Mouse (Mus musculus) MEL (cell line): ENCODE results near the gene Lmnb2. TPM values are rescaled to one million over a fixed set of nuclear protein-coding genes. Genes with fewer than 3 reads are reported as not detected.
A peak's percentile ranks its signal among the peaks of the same experiment; 100 is the strongest.

ENCODE experiments used
- DNase-seq: peaks from one replicate; pipeline ENCODE4 v3.0.0; 2011; ENCODE audit warnings: low read depth, low spot score
- H3K27ac ChIP-seq: 2 replicates; pipeline ENCODE4 v1.5.1; 2012; ENCODE audit warnings: low read depth, mild to moderate bottlenecking, control low read depth, low read length, moderate library complexity; ENCODE audit not compliant: control insufficient read depth
- H3K27me3 ChIP-seq, 2 experiments: fragments of 150-350 bp in 1 of 2; sonication (generic) in 1 of 2; 2 replicates each; pipeline ENCODE4 v1.6.1; 2012; ENCODE audit warnings: low read length in 2 of 2, mild to moderate bottlenecking in 2 of 2, improper control_type of control experiment in 1 of 2, moderate library complexity in 1 of 2; ENCODE audit not compliant: insufficient read depth in 2 of 2, control insufficient read depth in 1 of 2
- H3K36me3 ChIP-seq, 2 experiments: 2 replicates each; pipeline ENCODE4 v1.6.1; 2012 to 2014; ENCODE audit warnings: low read length in 2 of 2, improper control_type of control experiment in 1 of 2, inconsistent platforms in 1 of 2, mild to moderate bottlenecking in 1 of 2; ENCODE audit not compliant: insufficient read depth in 2 of 2, control insufficient read depth in 1 of 2
- H3K4me1 ChIP-seq, 2 experiments: fragments of 150-350 bp in 1 of 2; sonication (generic) in 1 of 2; 2 replicates each; pipeline ENCODE4 v1.6.1; 2012; ENCODE audit warnings: low read length in 2 of 2, improper control_type of control experiment in 1 of 2, mild to moderate bottlenecking in 1 of 2; ENCODE audit not compliant: insufficient read depth in 2 of 2, control insufficient read depth in 1 of 2
- H3K4me3 ChIP-seq, 2 experiments: fragments of 150-350 bp in 1 of 2; sonication (generic) in 1 of 2; 2 replicates each; pipeline ENCODE4 v1.5.1; 2012; ENCODE audit warnings: low read depth in 2 of 2, low read length in 2 of 2, mild to moderate bottlenecking in 2 of 2, moderate library complexity in 2 of 2, control low read depth in 1 of 2, improper control_type of control experiment in 1 of 2; ENCODE audit not compliant: control insufficient read depth in 1 of 2, insufficient read depth in 1 of 2
- H3K79me2 ChIP-seq: 2 replicates; pipeline ENCODE4 v1.6.1; 2012; ENCODE audit warnings: mild to moderate bottlenecking, low read length, moderate library complexity; ENCODE audit not compliant: control insufficient read depth, poor library complexity, insufficient read depth
- H3K9ac ChIP-seq: 2 replicates; pipeline ENCODE4 v1.6.1; 2012; ENCODE audit warnings: low read depth, mild to moderate bottlenecking, control low read depth, low read length, moderate library complexity; ENCODE audit not compliant: control insufficient read depth, poor library complexity, severe bottlenecking
- H3K9me3 ChIP-seq: fragments of 150-350 bp; sonication (generic); replicated peaks from 2 replicates; pipeline ENCODE4 v1.6.1; 2012; ENCODE audit warnings: mild to moderate bottlenecking, low read length, improper control_type of control experiment, moderate library complexity; ENCODE audit not compliant: insufficient read depth
- BHLHE40 ChIP-seq: IDR thresholded peaks from 2 replicates; pipeline ENCODE4 v1.6.1; 2012; ENCODE audit warnings: low read depth, mild to moderate bottlenecking, inconsistent platforms, low read length, improper control_type of control experiment, borderline replicate concordance
- CHD1 ChIP-seq: IDR thresholded peaks from 2 replicates; pipeline ENCODE4 v1.6.1; 2012; ENCODE audit warnings: low read depth, mild to moderate bottlenecking, inconsistent platforms, low read length, improper control_type of control experiment
- CTCF ChIP-seq, 3 experiments: IDR thresholded peaks in 2 of 3; conservative IDR thresholded peaks in 1 of 3; 2 replicates each; pipeline ENCODE4 v1.5.1; 2011 to 2012; ENCODE audit warnings: low read length in 3 of 3, low read depth in 2 of 3, mild to moderate bottlenecking in 2 of 3, improper control_type of control experiment in 1 of 3, inconsistent platforms in 1 of 3, mixed read lengths in 1 of 3, moderate library complexity in 1 of 3; ENCODE audit not compliant: control insufficient read depth in 1 of 3, insufficient read depth in 1 of 3, poor library complexity in 1 of 3, severe bottlenecking in 1 of 3
- ELF1 ChIP-seq: IDR thresholded peaks from 2 replicates; pipeline ENCODE4 v1.6.1; 2014; ENCODE audit warnings: low read depth, mild to moderate bottlenecking, inconsistent platforms, low read length, improper control_type of control experiment, moderate library complexity
- EP300 ChIP-seq, 2 experiments: IDR thresholded peaks; 2 replicates each; pipeline ENCODE4 v1.6.1; 2011; ENCODE audit warnings: improper control_type of control experiment in 2 of 2, low read length in 2 of 2, low read depth in 1 of 2, mild to moderate bottlenecking in 1 of 2
- ETS1 ChIP-seq: IDR thresholded peaks from 2 replicates; pipeline ENCODE4 v1.6.1; 2012; ENCODE audit warnings: low read depth, mild to moderate bottlenecking, inconsistent platforms, low read length, improper control_type of control experiment, moderate library complexity
- HCFC1 ChIP-seq: IDR thresholded peaks from 2 replicates; pipeline ENCODE4 v1.6.1; 2012; ENCODE audit warnings: low read depth, mild to moderate bottlenecking, inconsistent platforms, low read length, improper control_type of control experiment, moderate library complexity
- JUND ChIP-seq: IDR thresholded peaks from 2 replicates; pipeline ENCODE4 v1.6.1; 2011; ENCODE audit warnings: low read depth, mild to moderate bottlenecking, improper control_type of control experiment, low read length
- MAX ChIP-seq: IDR thresholded peaks from 2 replicates; pipeline ENCODE4 v1.6.1; 2011; ENCODE audit warnings: low read length, improper control_type of control experiment
- MEF2A ChIP-seq: IDR thresholded peaks from 2 replicates; pipeline ENCODE4 v1.6.1; 2014; ENCODE audit warnings: low read depth, mild to moderate bottlenecking, inconsistent platforms, low read length, improper control_type of control experiment; ENCODE audit not compliant: poor library complexity, insufficient replicate concordance, severe bottlenecking; ENCODE audit errors: extremely low read depth
- MXI1 ChIP-seq: IDR thresholded peaks from 2 replicates; pipeline ENCODE4 v1.6.1; 2011; ENCODE audit warnings: mild to moderate bottlenecking, low read depth, low read length, improper control_type of control experiment
- MYC ChIP-seq: IDR thresholded peaks from 2 replicates; pipeline ENCODE4 v1.6.1; 2011; ENCODE audit warnings: low read depth, mild to moderate bottlenecking, low read length, improper control_type of control experiment, moderate library complexity
- NELFE ChIP-seq: IDR thresholded peaks from 2 replicates; pipeline ENCODE4 v1.6.1; 2011; ENCODE audit warnings: low read depth, low read length, improper control_type of control experiment
- POLR2A ChIP-seq, 2 experiments: IDR thresholded peaks; 2 replicates each; pipeline ENCODE4 v1.6.1; 2011 to 2012; ENCODE audit warnings: low read length in 2 of 2, mild to moderate bottlenecking in 2 of 2, control low read depth in 1 of 2, improper control_type of control experiment in 1 of 2, low read depth in 1 of 2, moderate library complexity in 1 of 2; ENCODE audit not compliant: control insufficient read depth in 1 of 2, insufficient read depth in 1 of 2, poor library complexity in 1 of 2
- POLR2AphosphoS2 ChIP-seq: IDR thresholded peaks from 2 replicates; pipeline ENCODE4 v1.6.1; 2011; ENCODE audit warnings: low read length, improper control_type of control experiment
- POLR2AphosphoS5 ChIP-seq: IDR thresholded peaks from 2 replicates; pipeline ENCODE4 v1.6.1; 2012; ENCODE audit warnings: low read depth, borderline replicate concordance, mild to moderate bottlenecking, inconsistent platforms, low read length, moderate library complexity, mixed read lengths
- RAD21 ChIP-seq: IDR thresholded peaks from 2 replicates; pipeline ENCODE4 v1.6.1; 2011; ENCODE audit warnings: mild to moderate bottlenecking, low read depth, low read length, improper control_type of control experiment
- RCOR1 ChIP-seq: IDR thresholded peaks from 2 replicates; pipeline ENCODE4 v1.6.1; 2012; ENCODE audit warnings: low read depth, mild to moderate bottlenecking, inconsistent platforms, low read length, improper control_type of control experiment
- SIN3A ChIP-seq: IDR thresholded peaks from 2 replicates; pipeline ENCODE4 v1.6.1; 2012; ENCODE audit warnings: low read length, improper control_type of control experiment, inconsistent platforms
- SMC3 ChIP-seq: IDR thresholded peaks from 2 replicates; pipeline ENCODE4 v1.6.1; 2011; ENCODE audit warnings: low read depth, low read length, improper control_type of control experiment
- TAL1 ChIP-seq: IDR thresholded peaks from 2 replicates; pipeline ENCODE4 v1.6.1; 2012; ENCODE audit warnings: mild to moderate bottlenecking, inconsistent platforms, low read length, moderate library complexity, mixed read lengths
- TBP ChIP-seq: IDR thresholded peaks from 2 replicates; pipeline ENCODE4 v1.8.0; 2011; ENCODE audit warnings: low read depth, low read length, improper control_type of control experiment
- TCF12 ChIP-seq: IDR thresholded peaks from 2 replicates; pipeline ENCODE4 v1.6.1; 2014; ENCODE audit warnings: low read depth, mild to moderate bottlenecking, inconsistent platforms, low read length, improper control_type of control experiment, moderate library complexity
- UBTF ChIP-seq: IDR thresholded peaks from 2 replicates; pipeline ENCODE4 v1.6.1; 2012; ENCODE audit warnings: low read depth, mild to moderate bottlenecking, inconsistent platforms, low read length, improper control_type of control experiment, moderate library complexity, borderline replicate concordance; ENCODE audit not compliant: insufficient read depth
- USF1 ChIP-seq: IDR thresholded peaks from 2 replicates; pipeline ENCODE4 v1.6.1; 2014; ENCODE audit warnings: low read depth, mild to moderate bottlenecking, inconsistent platforms, low read length, improper control_type of control experiment, moderate library complexity
- USF2 ChIP-seq, 2 experiments: IDR thresholded peaks; 2 replicates each; pipeline ENCODE4 v1.6.1; 2011 to 2012; ENCODE audit warnings: improper control_type of control experiment in 2 of 2, low read length in 2 of 2, borderline replicate concordance in 1 of 2, inconsistent platforms in 1 of 2, low read depth in 1 of 2, mild to moderate bottlenecking in 1 of 2; ENCODE audit not compliant: insufficient read depth in 1 of 2
- ZC3H11A ChIP-seq: IDR thresholded peaks from 2 replicates; pipeline ENCODE4 v1.6.1; 2012; ENCODE audit warnings: low read depth, mild to moderate bottlenecking, inconsistent platforms, low read length, improper control_type of control experiment
- ZKSCAN1 ChIP-seq: IDR thresholded peaks from 2 replicates; pipeline ENCODE4 v1.6.1; 2012; ENCODE audit warnings: low read depth, mild to moderate bottlenecking, inconsistent platforms, low read length, improper control_type of control experiment, moderate library complexity
- ZMIZ1 ChIP-seq: IDR thresholded peaks from 2 replicates; pipeline ENCODE4 v1.6.1; 2012; ENCODE audit warnings: low read depth, mild to moderate bottlenecking, inconsistent platforms, low read length, improper control_type of control experiment, moderate library complexity
- ZNF384 ChIP-seq: IDR thresholded peaks from 2 replicates; pipeline ENCODE4 v1.6.1; 2012; ENCODE audit warnings: low read depth, mild to moderate bottlenecking, inconsistent platforms, low read length, improper control_type of control experiment
- polyA plus RNA-seq, 2 experiments: library from polyadenylated mRNA; stranded (reverse) in 1 of 2; unstranded in 1 of 2; fragments of >175 nt in 1 of 2; fragments of >200 nt in 1 of 2; gene quantifications; 2 replicates each; pipeline versions ENCODE4 v1.2.1 to v1.2.4; 2012; ENCODE audit warnings: low replicate concordance in 2 of 2, low read depth in 1 of 2; ENCODE audit not compliant: insufficient read length in 2 of 2, insufficient read depth in 1 of 2, missing spikeins in 1 of 2
- total RNA-seq: library from RNA; depleted of rRNA; stranded (reverse); fragments of 300-350 nt; gene quantifications from 2 replicates; pipeline ENCODE4 v1.2.3, GENCODE M21; 2012

Gene Lmnb2
- total and polyA plus RNA-seq, 3 experiments = 29.9 to 32.8 TPM; not detected in 1

DNA sequence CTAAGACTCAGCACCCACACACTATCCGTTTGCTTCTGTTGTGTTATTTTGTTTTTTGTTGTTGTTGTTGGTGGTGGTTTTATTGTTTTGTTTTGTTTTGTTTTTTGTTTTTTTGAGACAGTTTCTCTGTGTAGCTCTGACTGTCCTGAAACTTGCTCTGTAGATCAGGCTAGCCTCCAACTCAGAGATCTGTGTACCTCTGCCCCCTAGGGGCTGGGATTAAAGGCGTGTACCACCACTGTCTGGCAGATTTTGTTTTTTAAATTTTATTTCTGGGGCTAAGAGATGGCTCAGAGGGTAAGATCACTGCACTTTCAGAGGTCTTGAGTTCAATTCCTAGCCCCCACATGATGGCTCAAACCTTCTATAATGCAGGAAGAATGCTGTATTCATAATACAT lies 37.1 kb downstream of the Lmnb2 start:
- Histone ChIP-seq H3K9ac (no peak overlapping the region), H3K4me1 (peaks cover 2 to 11% of the 10 kb centered on the region in 2 experiments; a peak in 3 of 4 replicates), H3K36me3 (no peaks in the 10 kb centered on the region), H3K79me2 (no peaks in the 10 kb centered on the region), H3K9me3 (no peaks in the 10 kb centered on the region), H3K4me3 (no peak overlapping the region), H3K27ac (no peak overlapping the region), H3K27me3 (no peaks in the 10 kb centered on the region)
- DNase-seq = peak; percentile 63
- TF ChIP-seq RAD21 (peak; percentile 30), CTCF (IDR thresholded peaks at IDR 0.05 in 2 of 3, conservative IDR thresholded peaks at IDR 0.05 in 1 of 3; ENCODE audit: control insufficient read depth in 1 of 3, insufficient read depth in 1 of 3, low read depth in 2 of 3, low read length in 3 of 3, poor library complexity in 1 of 3, severe bottlenecking in 1 of 3) (peak in 2 of 3 experiments; percentile 50 to 60; a peak in 4 of 6 replicates), ZC3H11A (0 out of 2 replicates have a peak, but pooled peaks have one; percentile 12), ETS1 (no peak), SMC3 (peak; percentile 52)

DNA sequence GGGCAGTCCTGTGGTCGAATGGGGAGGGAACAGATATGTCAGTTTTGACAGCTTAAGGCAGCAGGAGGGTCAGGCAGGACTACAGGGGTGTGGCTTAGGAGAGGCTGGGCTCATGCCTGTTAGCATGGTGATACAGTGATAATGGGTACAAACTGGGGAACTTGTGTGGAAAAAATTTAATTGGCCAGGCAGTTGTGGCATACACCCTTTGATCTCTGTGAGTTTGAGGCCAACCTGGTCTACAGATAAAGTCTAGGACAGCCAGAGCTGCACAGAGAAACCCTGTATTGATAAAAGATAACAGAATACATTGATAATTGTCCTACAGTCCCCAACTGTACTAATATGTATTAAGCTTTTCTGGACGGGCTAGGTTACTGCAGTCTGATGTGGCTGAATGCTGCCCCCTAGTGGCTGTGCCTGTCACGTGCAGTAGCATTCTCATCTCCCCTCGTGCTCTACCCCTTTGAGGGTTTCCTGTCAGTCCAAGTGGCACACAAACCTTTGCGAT lies 37.9 kb downstream of the Lmnb2 start:
- Histone ChIP-seq H3K79me2 (no peaks in the 10 kb centered on the region), H3K27ac (no peak overlapping the region), H3K4me1 (peaks cover 2 to 11% of the 10 kb centered on the region in 2 experiments; a peak in 3 of 4 replicates), H3K4me3 (no peak overlapping the region), H3K27me3 (no peaks in the 10 kb centered on the region), H3K9me3 (no peaks in the 10 kb centered on the region), H3K36me3 (no peaks in the 10 kb centered on the region), H3K9ac (no peak overlapping the region)
- DNase-seq = peak; percentile 91
- TF ChIP-seq ZMIZ1 (no peak), ETS1 (no peak), HCFC1 (no peak), JUND (no peak), TAL1 (peak; percentile 27; the same call in 1 of the 2 replicates), ELF1 (no peak), CHD1 (no peak), NELFE (peak; percentile 12; the same call in 1 of the 2 replicates), MAX (peak; percentile 96), SIN3A (peak; percentile 71), POLR2AphosphoS5 (no peak), CTCF (IDR thresholded peaks at IDR 0.05 in 2 of 3, conservative IDR thresholded peaks at IDR 0.05 in 1 of 3; ENCODE audit: control insufficient read depth in 1 of 3, insufficient read depth in 1 of 3, low read depth in 2 of 3, low read length in 3 of 3, poor library complexity in 1 of 3, severe bottlenecking in 1 of 3) (peak; percentile 96 to 99 (median 99)), USF2 (IDR thresholded peaks at IDR 0.05; ENCODE audit: borderline replicate concordance in 1 of 2, insufficient read depth in 1 of 2, low read depth in 1 of 2, low read length in 2 of 2) (no peak), MYC (peak; percentile 97), EP300 (IDR thresholded peaks at IDR 0.05; ENCODE audit: low read depth in 1 of 2, low read length in 2 of 2) (no peak), ZC3H11A (peak; percentile 88), SMC3 (peak; percentile 87), MEF2A (no peak), TCF12 (no peak), UBTF (no peak), ZNF384 (no peak), TBP (0 out of 2 replicates have a peak, but pooled peaks have one; percentile 27), ZKSCAN1 (no peak), POLR2A (IDR thresholded peaks at IDR 0.05; ENCODE audit: control insufficient read depth in 1 of 2, insufficient read depth in 1 of 2, low read depth in 1 of 2, low read length in 2 of 2, poor library complexity in 1 of 2) (no peak), POLR2AphosphoS2 (no peak), BHLHE40 (peak; percentile 81; the same call in 1 of the 2 replicates), RCOR1 (no peak), MXI1 (peak; percentile 79), USF1 (peak; percentile 85)
